ENCODE assay signal across 8 mouse cellular contexts in the genomic region with DNA sequence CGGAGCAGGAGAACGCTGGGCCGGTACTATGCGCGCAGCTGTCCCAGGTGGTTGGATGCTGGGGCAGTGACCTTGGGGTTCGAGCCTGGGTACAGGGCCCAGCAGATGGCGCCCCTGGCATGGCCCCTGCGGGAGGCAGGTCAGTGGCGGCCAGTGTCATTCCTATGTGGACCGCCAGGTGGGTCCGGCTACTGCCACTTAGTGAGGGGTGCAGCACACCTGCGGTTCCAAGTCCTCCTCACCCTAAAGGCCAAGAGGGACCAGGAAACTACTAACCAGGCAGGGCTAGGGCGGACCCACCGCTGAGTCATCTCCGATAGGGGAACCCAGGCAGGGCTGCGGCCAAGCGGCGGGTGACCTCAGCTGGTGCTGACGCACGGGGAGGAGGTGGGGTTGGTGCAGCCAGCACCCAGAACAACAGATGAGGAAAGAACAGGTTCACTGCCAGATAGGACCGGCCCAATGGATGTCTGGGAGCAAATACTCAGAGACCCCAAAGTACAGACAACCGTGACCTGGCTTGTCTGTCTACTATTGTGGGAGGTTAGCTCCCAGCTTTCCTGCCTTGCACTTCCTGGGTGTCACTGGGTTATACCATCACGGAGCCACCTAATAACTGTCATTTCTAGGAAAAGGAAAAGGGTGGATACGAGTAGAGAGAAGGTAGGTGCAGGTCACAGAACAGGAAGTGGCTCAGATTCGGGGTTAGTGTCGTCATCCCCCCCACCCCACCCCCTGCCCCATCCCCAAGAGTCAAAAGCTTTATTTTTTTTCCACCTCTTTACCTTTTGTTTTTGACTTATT. TPM values are rescaled to one million over a fixed set of nuclear protein-coding genes. Genes with fewer than 3 reads are reported as not detected.
A peak's percentile ranks its signal among the peaks of the same experiment; 100 is the strongest.
DNase-seq lines count a peak whose midpoint lies in the region; ATAC-seq lines count a peak whose summit lies in the region.

No protein-coding gene starts in this region.

- peak; percentile 97 for DNase-seq in 416B (ENCODE audit: low read depth)
- peak; percentile 87 for DNase-seq in Muller cell, postnatal 12 days (ENCODE audit: inconsistent ontology term)
- peak; percentile 66 to 79 for DNase-seq in cerebellum, postnatal 14 days
- peak; percentile 85 for DNase-seq in kidney, adult 11 months
- DNase-seq in lung, adult 18-20 months: peak; percentile 93 to 96
- peak; percentile 80 for DNase-seq in thymus, postnatal 25 days

- peak; percentile 74 for ATAC-seq in granulocyte monocyte progenitor cell, adult 5-6 weeks (replicated peaks; ENCODE audit: poor library complexity, severe bottlenecking)
- ATAC-seq in neutrophil, adult 5-6 weeks (ENCODE audit: extremely low read depth, insufficient number of reproducible peaks, low FRiP score, poor library complexity, severe bottlenecking): peak; percentile 79

RNA-seq across cellular contexts. Expression of a gene that starts 5.4 kb away (rescaled TPM):
- 1,412 and 1,653 TPM in 2 replicates for total RNA-seq in granulocyte monocyte progenitor cell, adult 5-6 weeks (2014; fragmentation: Nextera tagmentation)
- 733 and 780 TPM in 2 replicates for total RNA-seq in granulocyte monocyte progenitor cell, adult 5-6 weeks (2017)
- total RNA-seq in neutrophil, adult 5-6 weeks (2017): 1,411 and 1,557 TPM in 2 replicates

RNA-seq across cellular contexts. Expression of a gene that starts 7.6 kb away (rescaled TPM):
- total RNA-seq in granulocyte monocyte progenitor cell, adult 5-6 weeks (2014; fragmentation: Nextera tagmentation): not detected in 2 replicates
- total RNA-seq in granulocyte monocyte progenitor cell, adult 5-6 weeks (2017): not detected in 2 replicates
- total RNA-seq in neutrophil, adult 5-6 weeks (2017): 0.47 TPM in 1 of 2 replicates, not detected in the other

RNA-seq across cellular contexts. Expression of a gene that starts 24.9 kb away (rescaled TPM):
- total RNA-seq in granulocyte monocyte progenitor cell, adult 5-6 weeks (2014; fragmentation: Nextera tagmentation): 8.3 and 13.2 TPM in 2 replicates
- total RNA-seq in granulocyte monocyte progenitor cell, adult 5-6 weeks (2017): 12.9 and 18.8 TPM in 2 replicates
- total RNA-seq in neutrophil, adult 5-6 weeks (2017): 13.3 and 15.6 TPM in 2 replicates

Comparison
In these comparisons a context has a peak if more than half of its experiments do, and no peak if none do; other contexts are left out.
1. Peak in every context shown above with its lines: DNase-seq and ATAC-seq.